Mouse (Mus musculus) limb, embryonic 15.5 days (tissue): ENCODE measurements around the gene Pld4. TPM values are rescaled to one million over a fixed set of nuclear protein-coding genes. Genes with fewer than 3 reads are reported as not detected.
A peak's percentile ranks its signal among the peaks of the same experiment; 100 is the strongest.

Experiments
- ATAC-seq: fragments of 200-750 bp; cut with Nextera tagmentation; 2 replicates; pipeline ENCODE4 v1.8.0; 2017; ENCODE audit warnings: low read depth, moderate TSS enrichment; ENCODE audit not compliant: insufficient number of reproducible peaks, low FRiP score, low TSS enrichment
- H3K27ac ChIP-seq: fragments of 300-500 bp; sonication (generic); 2 replicates; pipeline ENCODE4 v1.5.1; 2015; ENCODE audit warnings: moderate library complexity, mild to moderate bottlenecking, inconsistent platforms
- H3K27me3 ChIP-seq: fragments of 300-500 bp; sonication (generic); 2 replicates; pipeline ENCODE4 v1.6.1; 2015; ENCODE audit warnings: inconsistent platforms
- H3K36me3 ChIP-seq: fragments of 300-500 bp; sonication (generic); 2 replicates; pipeline ENCODE4 v1.6.1; 2015; ENCODE audit warnings: inconsistent platforms
- H3K4me1 ChIP-seq: fragments of 300-500 bp; sonication (generic); 2 replicates; pipeline ENCODE4 v1.6.1; 2015; ENCODE audit warnings: inconsistent platforms
- H3K4me2 ChIP-seq: fragments of 300-500 bp; sonication (generic); 2 replicates; pipeline ENCODE4 v1.6.1; 2015; ENCODE audit warnings: mild to moderate bottlenecking, inconsistent platforms
- H3K4me3 ChIP-seq: fragments of 300-500 bp; sonication (generic); 2 replicates; pipeline ENCODE4 v1.5.1; 2015; ENCODE audit warnings: mild to moderate bottlenecking, inconsistent platforms
- H3K9ac ChIP-seq: fragments of 300-500 bp; sonication (generic); 2 replicates; pipeline ENCODE4 v1.6.1; 2015; ENCODE audit warnings: inconsistent platforms
- H3K9me3 ChIP-seq: fragments of 300-500 bp; sonication (generic); 2 replicates; pipeline ENCODE4 v1.6.1; 2016; ENCODE audit warnings: inconsistent platforms
- WGBS: fragments of 180-500 bp; shearing (Covaris S2); methylation state at CpG from one replicate; pipeline ENCODE4 v1.1.7; 2015; 5-methylcytosine and 5-hydroxymethylcytosine counted together
- polyA plus RNA-seq: library from polyadenylated mRNA; unstranded; fragments of >200 nt; fragmentation: Nextera tagmentation; extraction: Ambion mirVana; gene quantifications from 2 replicates; pipeline ENCODE4 v1.2.1, GENCODE M21; 2015

The Pld4 gene
- polyA plus RNA-seq, 1 experiment from 2014 or later = 13.1 TPM

DNA sequence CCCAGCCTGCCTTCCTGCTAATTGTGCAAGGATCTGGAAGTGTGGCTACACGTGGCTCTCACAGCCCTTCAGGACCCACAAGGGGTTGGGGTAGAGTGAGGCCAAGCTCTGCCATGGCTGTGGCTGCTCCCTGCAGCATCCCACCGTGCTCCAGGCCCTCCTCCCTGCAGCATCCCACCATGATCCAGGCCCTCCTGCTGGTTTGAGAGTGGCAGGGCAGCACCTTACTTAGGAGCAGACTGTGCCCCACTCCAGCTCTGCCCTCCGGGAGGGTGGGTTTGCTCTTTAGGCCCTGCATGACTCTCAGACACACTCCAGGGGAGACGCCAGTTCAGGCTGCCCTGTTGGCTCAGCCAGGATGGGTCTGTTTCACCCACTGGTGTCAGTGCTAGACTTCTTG is 9.9 kb downstream of the Pld4 start:
- Histone ChIP-seq H3K9ac (no peak overlapping the region), H3K27me3 (no peaks in the 10 kb centered on the region), H3K27ac (no peak overlapping the region), H3K4me1 (no peaks in the 10 kb centered on the region), H3K36me3 (no peaks in the 10 kb centered on the region), H3K4me3 (no peak overlapping the region), H3K4me2 (no peak overlapping the region), H3K9me3 (no peaks in the 10 kb centered on the region)
- no peak for ATAC-seq
- 68% methylated on average over 4 of the region's 4 CpGs for WGBS

- no peak overlapping the region for H3K27ac ChIP-seq
- no peak overlapping the region for H3K4me2 ChIP-seq
- no peaks in the 10 kb centered on the region for H3K36me3 ChIP-seq
- no peak overlapping the region for H3K9ac ChIP-seq
- no peaks in the 10 kb centered on the region for H3K27me3 ChIP-seq
- no peaks in the 10 kb centered on the region for H3K9me3 ChIP-seq
- ATAC-seq = no peak
- WGBS = 87% methylated on average over 14 of the region's 14 CpGs
- no peaks in the 10 kb centered on the region for H3K4me1 ChIP-seq
- no peak overlapping the region for H3K4me3 ChIP-seq
Observed at GRCm38 (mm10) chr12:112772306-112772705, 11.9 kb downstream of the Pld4 start.

DNA sequence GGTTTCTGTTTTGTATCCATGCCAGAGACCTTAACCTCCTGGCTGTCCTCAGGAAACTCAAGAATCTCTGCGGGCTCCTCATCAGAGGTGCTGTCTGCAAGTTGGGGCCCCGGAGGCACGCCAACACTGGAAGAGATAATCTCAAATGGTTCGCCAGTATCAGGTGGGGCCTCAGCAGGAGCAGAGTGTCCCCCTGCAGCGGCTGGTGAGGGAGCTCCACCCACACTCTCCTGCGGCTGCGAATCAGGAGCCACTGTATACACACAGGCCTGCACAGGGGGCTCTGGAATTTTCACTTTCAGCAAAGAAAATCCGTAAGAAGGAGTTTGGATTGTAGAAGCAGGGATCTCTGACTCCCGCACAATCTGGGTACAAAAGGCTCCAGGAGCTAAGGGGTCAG is 12.9 kb downstream of the Pld4 start:
- Histone ChIP-seq H3K9me3 (no peaks in the 10 kb centered on the region), H3K4me2 (no peak overlapping the region), H3K27me3 (no peaks in the 10 kb centered on the region), H3K4me3 (no peak overlapping the region), H3K4me1 (no peaks in the 10 kb centered on the region), H3K36me3 (no peaks in the 10 kb centered on the region), H3K9ac (no peak overlapping the region), H3K27ac (no peak overlapping the region)
- no peak; the same call in 1 of the 2 replicates for ATAC-seq
- WGBS = 35% methylated on average over 9 of the region's 9 CpGs

GRCm38 (mm10) chr12:112774026-112774425 is 13.6 kb downstream of the Pld4 start:
- Histone ChIP-seq H3K27me3 (no peaks in the 10 kb centered on the region), H3K4me2 (no peak overlapping the region), H3K4me3 (no peak overlapping the region), H3K9ac (no peak overlapping the region), H3K27ac (no peak overlapping the region), H3K36me3 (no peaks in the 10 kb centered on the region), H3K9me3 (no peaks in the 10 kb centered on the region), H3K4me1 (no peaks in the 10 kb centered on the region)
- 81% methylated on average over 6 of the region's 6 CpGs for WGBS
- ATAC-seq = no peak

GRCm38 (mm10) chr12:112774481-112774880 is 14.0 kb downstream of the Pld4 start:
- 95% methylated on average over 10 of the region's 10 CpGs for WGBS

GRCm38 (mm10) chr12:112791026-112791425 is 30.6 kb downstream of the Pld4 start:
- H3K9me3 ChIP-seq = no peaks in the 10 kb centered on the region
- no peak overlapping the region for H3K4me2 ChIP-seq
- H3K36me3 ChIP-seq = no peaks in the 10 kb centered on the region
- H3K27me3 ChIP-seq = no peaks in the 10 kb centered on the region
- H3K27ac ChIP-seq = no peak overlapping the region
- peaks cover 38% of the 10 kb centered on the region for H3K4me1 ChIP-seq
- no peak overlapping the region for H3K4me3 ChIP-seq
- no peak overlapping the region for H3K9ac ChIP-seq
- no peak for ATAC-seq
- WGBS = 47% methylated on average over 8 of the region's 8 CpGs

More at GRCm38 (mm10) chr12:112774481-112774880, 14.0 kb downstream of the Pld4 start:
- Histone ChIP-seq H3K4me2 (no peak overlapping the region), H3K4me1 (no peaks in the 10 kb centered on the region), H3K27me3 (no peaks in the 10 kb centered on the region), H3K9ac (no peak overlapping the region), H3K4me3 (no peak overlapping the region), H3K9me3 (no peaks in the 10 kb centered on the region), H3K36me3 (no peaks in the 10 kb centered on the region), H3K27ac (no peak overlapping the region)
- no peak for ATAC-seq

GRCm38 (mm10) chr12:112793601-112794355 is 33.3 kb downstream of the Pld4 start:
- Histone ChIP-seq H3K9ac (no peak overlapping the region), H3K4me1 (peaks cover 66% of the 10 kb centered on the region), H3K27me3 (no peaks in the 10 kb centered on the region), H3K36me3 (no peaks in the 10 kb centered on the region), H3K27ac (peak overlapping the region; percentile 62; the same call in 1 of the 2 replicates), H3K4me3 (no peak overlapping the region), H3K4me2 (0 out of 2 replicates have a peak overlapping the region, but pooled peaks have one; percentile 2), H3K9me3 (no peaks in the 10 kb centered on the region)
- no peak for ATAC-seq
- 60% methylated on average over 13 of the region's 13 CpGs for WGBS

DNA sequence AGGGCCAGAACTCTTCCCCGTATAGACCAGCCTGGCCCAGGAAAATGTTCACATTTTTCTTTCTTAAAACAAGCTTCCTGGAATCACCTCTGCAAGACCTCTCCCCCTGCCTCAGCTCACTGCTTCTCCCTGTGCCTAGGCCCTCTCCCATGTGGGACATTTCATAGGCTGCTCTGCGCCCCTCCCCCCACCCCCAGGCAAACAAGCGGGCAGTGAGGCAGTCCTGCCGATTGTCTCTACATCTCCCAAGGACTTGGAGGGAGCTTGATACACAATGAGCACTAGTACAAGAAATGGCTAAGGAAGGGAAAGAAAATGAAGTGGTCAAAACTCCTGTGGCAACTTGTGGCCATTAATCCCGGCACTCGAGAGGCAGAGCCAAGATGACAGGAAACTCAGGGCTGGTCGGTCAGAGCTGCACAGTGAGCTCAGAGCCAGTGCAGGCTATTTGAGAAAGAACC is 33.9 kb downstream of the Pld4 start:
- 22% methylated on average over 7 of the region's 7 CpGs for WGBS
- Histone ChIP-seq H3K4me2 (0 out of 2 replicates have a peak overlapping the region, but pooled peaks have one; percentile 2), H3K36me3 (no peaks in the 10 kb centered on the region), H3K4me1 (peaks cover 72% of the 10 kb centered on the region), H3K27me3 (no peaks in the 10 kb centered on the region), H3K27ac (peak overlapping the region; percentile 62), H3K9ac (no peak overlapping the region), H3K4me3 (no peak overlapping the region), H3K9me3 (no peaks in the 10 kb centered on the region)
- ATAC-seq = no peak

GRCm38 (mm10) chr12:112794998-112795397 is 34.5 kb downstream of the Pld4 start:
- H3K9ac ChIP-seq = no peak overlapping the region
- 0 out of 2 replicates have a peak, but pooled peaks cover 2% of the 10 kb centered on the region for H3K27me3 ChIP-seq
- no peak for ATAC-seq
- H3K4me2 ChIP-seq = peak overlapping the region; percentile 30
- H3K36me3 ChIP-seq = no peaks in the 10 kb centered on the region
- H3K4me1 ChIP-seq = peaks cover 78% of the 10 kb centered on the region
- peak overlapping the region; percentile 62 for H3K27ac ChIP-seq
- peak overlapping the region; percentile 13 for H3K4me3 ChIP-seq
- no peaks in the 10 kb centered on the region for H3K9me3 ChIP-seq
- WGBS = 85% methylated on average over 5 of the region's 5 CpGs

DNA sequence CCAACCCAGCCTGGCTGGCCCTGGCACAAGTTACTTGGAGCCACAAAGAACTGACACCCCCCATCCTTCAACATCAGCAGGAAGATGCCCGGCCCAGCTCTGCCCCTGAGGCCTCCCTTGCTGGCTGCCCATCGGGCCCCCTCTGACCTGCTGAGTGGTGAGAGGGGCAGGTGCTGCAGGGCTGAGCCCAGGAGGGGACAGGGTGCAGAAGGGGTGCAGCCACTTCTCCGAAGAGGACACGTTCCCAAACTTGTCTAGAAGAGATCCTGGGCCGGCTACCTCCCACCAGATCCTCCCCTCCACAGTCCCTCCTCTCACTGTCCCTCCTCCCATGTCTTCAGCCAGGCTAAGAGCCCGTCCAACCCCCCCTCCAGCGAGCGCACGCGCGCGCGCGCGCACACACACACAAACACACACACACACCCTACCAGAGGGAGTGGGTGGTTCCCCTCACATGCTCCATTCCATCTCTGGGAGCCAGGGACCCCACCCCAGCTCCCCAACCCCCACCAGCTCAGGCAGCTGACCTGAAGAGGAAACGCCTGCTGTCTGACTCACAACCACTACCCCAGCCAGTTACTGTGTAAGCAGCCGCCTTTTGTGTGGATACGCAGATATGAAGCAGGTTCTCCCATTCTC is 35.1 kb downstream of the Pld4 start:
- H3K36me3 ChIP-seq = no peaks in the 10 kb centered on the region
- H3K9ac ChIP-seq = 0 out of 2 replicates have a peak overlapping the region, but pooled peaks have one; percentile 8
- peak overlapping the region; percentile 62 for H3K27ac ChIP-seq
- peaks cover 6% of the 10 kb centered on the region for H3K27me3 ChIP-seq
- ATAC-seq = peak; percentile 41; the same call in 1 of the 2 replicates
- peaks cover 84% of the 10 kb centered on the region for H3K4me1 ChIP-seq
- 52% methylated on average over 18 of the region's 18 CpGs for WGBS
- no peaks in the 10 kb centered on the region for H3K9me3 ChIP-seq
- peak overlapping the region; percentile 30 for H3K4me2 ChIP-seq
- peak overlapping the region; percentile 13 for H3K4me3 ChIP-seq

DNA sequence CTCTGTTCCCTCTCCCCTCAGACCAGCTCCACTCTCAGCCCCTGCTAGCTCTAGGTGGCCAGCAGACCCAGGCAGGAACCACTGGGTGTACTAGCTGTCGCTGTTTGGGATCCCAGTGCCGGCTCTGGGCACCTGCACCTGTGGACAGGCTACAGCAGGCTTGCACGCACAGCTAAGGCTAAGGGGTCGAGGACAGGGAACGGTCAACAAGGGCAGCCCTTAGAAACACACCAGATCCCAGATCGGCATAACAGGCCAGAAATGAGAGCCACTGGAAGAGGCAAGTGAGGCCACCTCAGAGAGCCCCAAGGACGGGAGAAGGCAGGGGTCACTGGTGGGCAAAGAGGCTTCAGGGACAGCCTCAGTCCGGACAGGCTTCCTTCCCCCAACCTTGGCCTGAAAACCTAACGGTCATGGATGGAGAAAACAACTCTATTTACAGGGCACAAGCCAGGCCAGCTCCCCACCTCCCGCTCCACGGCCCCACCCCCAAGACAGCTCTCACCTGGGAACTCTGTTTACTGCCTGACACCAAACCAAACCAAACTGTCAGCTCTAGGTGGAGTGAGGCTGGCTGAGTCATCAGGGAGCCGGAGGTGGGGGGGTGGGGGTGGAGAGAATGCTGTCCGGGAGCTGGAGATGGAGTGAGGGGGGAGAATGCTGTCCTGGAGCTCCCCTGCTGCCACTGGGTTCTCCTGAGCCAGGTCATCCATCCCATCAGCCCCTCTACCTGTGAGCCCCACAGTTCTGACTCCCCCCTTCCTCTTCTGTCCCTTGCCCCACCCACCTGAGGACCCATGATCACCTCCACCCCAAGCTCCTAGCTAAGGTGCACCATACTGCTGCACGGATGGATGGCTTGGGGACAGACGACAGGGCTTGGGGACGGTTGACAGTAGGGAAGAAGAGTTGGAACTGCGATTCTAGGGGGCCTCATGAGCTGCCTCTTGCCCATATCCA is 36.4 kb downstream of the Pld4 start:
- Histone ChIP-seq H3K4me3 (no peak overlapping the region), H3K36me3 (no peaks in the 10 kb centered on the region), H3K27ac (peak overlapping the region; percentile 73; the same call in 1 of the 2 replicates), H3K4me1 (peaks cover 93% of the 10 kb centered on the region), H3K27me3 (peaks cover 18% of the 10 kb centered on the region), H3K9ac (no peak overlapping the region), H3K9me3 (no peaks in the 10 kb centered on the region), H3K4me2 (0 out of 2 replicates have a peak overlapping the region, but pooled peaks have one; percentile 5)
- ATAC-seq = no peak
- 41% methylated on average over 17 of the region's 17 CpGs for WGBS
